9 mouse cellular contexts compared by ENCODE assay signal in genomic region chr11:106001718-106002117, GRCm38 (mm10). TPM values are rescaled to one million over a fixed set of nuclear protein-coding genes. Genes with fewer than 3 reads are reported as not detected.
DNase-seq lines count a peak whose midpoint lies in the region; ATAC-seq and TF ChIP-seq lines count a peak whose summit lies in the region.
"Had no signal": no experiment of that assay in that cellular context is flagged by ENCODE, and none has a peak within 500 bp of the region (broad histone marks: within the 10 kb centered on the region; RNA-seq: fewer than 3 reads in every experiment).

No protein-coding gene starts in this region.

- TF ChIP-seq CTCF in liver, adult 2 months (IDR thresholded peaks at IDR 0.05; ENCODE audit: low read depth, low read length) = peak; percentile 30; the same call in 1 of the 2 replicates

- H3K4me3 ChIP-seq in liver, adult 2 months (ENCODE audit: insufficient read depth, low read depth, low read length) = no peak overlapping the region
- H3K4me3 ChIP-seq: lung, embryonic 15.5 days had no signal

- no peaks in the 10 kb centered on the region for H3K79me2 ChIP-seq in liver, adult 2 months (ENCODE audit: control insufficient read depth, insufficient read depth, low read length)

- WGBS in liver, adult 2 months = 23% methylated on average over 4 of the region's 4 CpGs

- no peak for TF ChIP-seq POLR2A in liver, adult 2 months (IDR thresholded peaks at IDR 0.05; ENCODE audit: extremely low read depth, insufficient read depth, low read length)

- H3K4me1 ChIP-seq in liver, adult 2 months (ENCODE audit: control insufficient read depth, insufficient read depth, low read length) = peaks cover 9% of the 10 kb centered on the region; the same call in 1 of the 2 replicates
- H3K4me1 ChIP-seq: lung, embryonic 15.5 days had no signal

- no peak overlapping the region for H3K9ac ChIP-seq in liver, adult 2 months (ENCODE audit: low read depth, low read length)
- H3K9ac ChIP-seq: lung, embryonic 15.5 days had no signal

- ATAC-seq in erythroid progenitor cell, adult 5-6 weeks (replicated peaks; ENCODE audit: low FRiP score, poor library complexity, severe bottlenecking) = no peak

- no peaks in the 10 kb centered on the region for H3K27me3 ChIP-seq in liver, adult 2 months (ENCODE audit: control insufficient read depth, insufficient read depth, low read length)
- H3K27me3 ChIP-seq: lung, embryonic 15.5 days had no signal

- peak; percentile 47 to 68 for DNase-seq in cerebellum, postnatal 10 days
- no peak for DNase-seq in cerebellum, adult 9-11 months
- peak; percentile 52 for DNase-seq in liver, adult 2 months (ENCODE audit: extremely low read depth, low read depth, low spot score)
- DNase-seq in liver = no peak
- peak; percentile 20 to 49 for DNase-seq in cerebellum, postnatal 25 days
- peak; percentile 77 for DNase-seq in naive thymus-derived CD4-positive, alpha-beta T cell, adult 2 months (ENCODE audit: low read depth)
- no peak for DNase-seq in spleen, postnatal 14 days (ENCODE audit: low spot score in 2 of 2)

- H3K36me3 ChIP-seq in liver, adult 2 months (ENCODE audit: control insufficient read depth, insufficient read depth, low read length) = no peaks in the 10 kb centered on the region
- H3K36me3 ChIP-seq: lung, embryonic 15.5 days had no signal

- H3K27ac ChIP-seq in liver, adult 2 months (replicated peaks; ENCODE audit: insufficient read depth, low read depth, low read length) = no peak overlapping the region
- H3K27ac ChIP-seq: lung, embryonic 15.5 days had no signal

RNA-seq across cellular contexts. Expression of gene Kcnh6, which starts 6.2 kb away (rescaled TPM):
- total RNA-seq in liver, adult 2 months (2014; rRNA removed) = not detected in 2 replicates
- not detected in 2 replicates for polyA plus RNA-seq in liver, adult 2 months (2012; rRNA removed)
- total RNA-seq in erythroid progenitor cell, adult 5-6 weeks (2015; ENCODE audit: low replicate concordance) = not detected in 2 replicates
- not detected in 2 replicates for total RNA-seq in erythroid progenitor cell, adult 5-6 weeks (2017; ENCODE audit: low replicate concordance)

RNA-seq across cellular contexts. Expression of gene Ace3, which starts 7.2 kb away (rescaled TPM):
- total RNA-seq in liver, adult 2 months (2014; rRNA removed) = not detected in 2 replicates
- not detected in 2 replicates for polyA plus RNA-seq in liver, adult 2 months (2012; rRNA removed)
- total RNA-seq in erythroid progenitor cell, adult 5-6 weeks (2015; ENCODE audit: low replicate concordance) = not detected in 2 replicates
- not detected in 2 replicates for total RNA-seq in erythroid progenitor cell, adult 5-6 weeks (2017; ENCODE audit: low replicate concordance)

RNA-seq across cellular contexts. Expression of gene Ace, which starts 34.0 kb away (rescaled TPM):
- 0.28 and 0.74 TPM in 2 replicates for total RNA-seq in liver, adult 2 months (2014; rRNA removed)
- polyA plus RNA-seq in liver, adult 2 months (2012; rRNA removed) = 0.42 and 0.60 TPM in 2 replicates
- 1.8 and 2.1 TPM in 2 replicates for total RNA-seq in erythroid progenitor cell, adult 5-6 weeks (2015; ENCODE audit: low replicate concordance)
- total RNA-seq in erythroid progenitor cell, adult 5-6 weeks (2017; ENCODE audit: low replicate concordance) = 1.1 and 1.2 TPM in 2 replicates

RNA-seq across cellular contexts. Expression of gene Dcaf7, which starts 35.0 kb away (rescaled TPM):
- 17.1 and 24.0 TPM in 2 replicates for total RNA-seq in liver, adult 2 months (2014; rRNA removed)
- polyA plus RNA-seq in liver, adult 2 months (2012; rRNA removed) = 15.9 and 18.3 TPM in 2 replicates
- 25.2 and 28.1 TPM in 2 replicates for total RNA-seq in erythroid progenitor cell, adult 5-6 weeks (2015; ENCODE audit: low replicate concordance)
- total RNA-seq in erythroid progenitor cell, adult 5-6 weeks (2017; ENCODE audit: low replicate concordance) = 26.9 and 36.5 TPM in 2 replicates

RNA-seq across cellular contexts. Expression of gene Cyb561, which starts 48.6 kb away (rescaled TPM):
- total RNA-seq in liver, adult 2 months (2014; rRNA removed) = 3.2 and 3.4 TPM in 2 replicates
- polyA plus RNA-seq in liver, adult 2 months (2012; rRNA removed) = 2.4 and 3.7 TPM in 2 replicates
- 3.4 TPM in 1 of 2 replicates, not detected in the other for total RNA-seq in erythroid progenitor cell, adult 5-6 weeks (2015; ENCODE audit: low replicate concordance)
- total RNA-seq in erythroid progenitor cell, adult 5-6 weeks (2017; ENCODE audit: low replicate concordance) = 1.5 TPM in 1 of 2 replicates, not detected in the other

Comparison
In these comparisons a context has a peak if more than half of its experiments do, and no peak if none do; other contexts are left out.
1. DNase-seq: peak in cerebellum, postnatal 10 days (2 of 2), liver, adult 2 months (single experiment), cerebellum, postnatal 25 days (2 of 2) and naive thymus-derived CD4-positive, alpha-beta T cell, adult 2 months (single experiment); none in cerebellum, adult 9-11 months (single experiment), liver (single experiment) and spleen, postnatal 14 days (0 of 2).